13 mouse cellular contexts compared by ENCODE assay signal in genomic region chr7:70129963-70130362, GRCm38 (mm10).
DNase-seq lines count a peak whose midpoint lies in the region; ATAC-seq and TF ChIP-seq lines count a peak whose summit lies in the region.
"Had no signal": no experiment of that assay in that cellular context is flagged by ENCODE, and none has a peak within 500 bp of the region (broad histone marks: within the 10 kb centered on the region; RNA-seq: fewer than 3 reads in every experiment).

No protein-coding gene starts in this region.

- H3K27me3 ChIP-seq in neural tube, embryonic 13.5 days: 0 out of 2 replicates have a peak, but pooled peaks cover 4% of the 10 kb centered on the region
- peaks cover 3% of the 10 kb centered on the region; the same call in 1 of the 2 replicates for H3K27me3 ChIP-seq in neural tube, embryonic 15.5 days (replicated peaks)
- H3K27me3 ChIP-seq in forebrain, embryonic 10.5 days (ENCODE audit: poor library complexity, severe bottlenecking): peaks cover 32% of the 10 kb centered on the region
- 0 out of 2 replicates have a peak, but pooled peaks cover 2% of the 10 kb centered on the region for H3K27me3 ChIP-seq in hindbrain, embryonic 11.5 days (ENCODE audit: control insufficient read depth, insufficient read depth, low read length)
- H3K27me3 ChIP-seq in midbrain, embryonic 14.5 days (ENCODE audit: control insufficient read depth, insufficient read depth, low read length): peaks cover 36% of the 10 kb centered on the region; the same call in 1 of the 2 replicates
- no peaks in the 10 kb centered on the region for H3K27me3 ChIP-seq in liver, embryonic 11.5 days (replicated peaks; ENCODE audit: control insufficient read depth, insufficient read depth, low read length)
- no peaks in the 10 kb centered on the region for H3K27me3 ChIP-seq in intestine, embryonic 16.5 days (replicated peaks; ENCODE audit: control insufficient read depth, insufficient read depth, low read length)
- H3K27me3 ChIP-seq in lung, postnatal 0 days (replicated peaks; ENCODE audit: insufficient read depth, low read length): no peaks in the 10 kb centered on the region
- H3K27me3 ChIP-seq: lung, embryonic 15.5 days had no signal

- H3K9me3 ChIP-seq in neural tube, embryonic 13.5 days: no peaks in the 10 kb centered on the region
- H3K9me3 ChIP-seq in neural tube, embryonic 15.5 days (replicated peaks): no peaks in the 10 kb centered on the region
- H3K9me3 ChIP-seq in forebrain, embryonic 10.5 days: no peaks in the 10 kb centered on the region
- H3K9me3 ChIP-seq in hindbrain, embryonic 11.5 days (ENCODE audit: control insufficient read depth, low read length): no peaks in the 10 kb centered on the region
- no peaks in the 10 kb centered on the region for H3K9me3 ChIP-seq in midbrain, embryonic 14.5 days (ENCODE audit: control insufficient read depth, low read length)
- no peaks in the 10 kb centered on the region for H3K9me3 ChIP-seq in liver, embryonic 11.5 days (ENCODE audit: control insufficient read depth, low read length)
- H3K9me3 ChIP-seq in intestine, embryonic 16.5 days (ENCODE audit: control insufficient read depth, low read length): no peaks in the 10 kb centered on the region
- no peaks in the 10 kb centered on the region for H3K9me3 ChIP-seq in lung, postnatal 0 days (ENCODE audit: low read length)
- H3K9me3 ChIP-seq: lung, embryonic 15.5 days had no signal

- WGBS in neural tube, embryonic 13.5 days: 45% methylated on average over 15 of the region's 15 CpGs
- WGBS in neural tube, embryonic 15.5 days: 42% methylated on average over 15 of the region's 15 CpGs
- WGBS in forebrain, embryonic 10.5 days: 51% methylated on average over 15 of the region's 15 CpGs
- WGBS in hindbrain, embryonic 11.5 days: 33% methylated on average over 15 of the region's 15 CpGs
- WGBS in midbrain, embryonic 14.5 days: 4% methylated on average over 15 of the region's 15 CpGs
- 79% methylated on average over 15 of the region's 15 CpGs for WGBS in liver, embryonic 11.5 days
- WGBS in intestine, embryonic 16.5 days: 81% methylated on average over 15 of the region's 15 CpGs
- 78% methylated on average over 15 of the region's 15 CpGs for whole genome bisulfite sequencing in lung, postnatal 0 days

- H3K36me3 ChIP-seq in neural tube, embryonic 13.5 days: no peaks in the 10 kb centered on the region
- H3K36me3 ChIP-seq in neural tube, embryonic 15.5 days: no peaks in the 10 kb centered on the region
- H3K36me3 ChIP-seq in forebrain, embryonic 10.5 days (replicated peaks): no peaks in the 10 kb centered on the region
- no peaks in the 10 kb centered on the region for H3K36me3 ChIP-seq in hindbrain, embryonic 11.5 days (ENCODE audit: control insufficient read depth, insufficient read depth, low read length)
- no peaks in the 10 kb centered on the region for H3K36me3 ChIP-seq in midbrain, embryonic 14.5 days (ENCODE audit: control insufficient read depth, insufficient read depth, low read length)
- H3K36me3 ChIP-seq in liver, embryonic 11.5 days (ENCODE audit: control insufficient read depth, insufficient read depth, low read length): no peaks in the 10 kb centered on the region
- no peaks in the 10 kb centered on the region for H3K36me3 ChIP-seq in intestine, embryonic 16.5 days (ENCODE audit: control insufficient read depth, insufficient read depth, low read length)
- no peaks in the 10 kb centered on the region for H3K36me3 ChIP-seq in lung, postnatal 0 days (ENCODE audit: insufficient read depth, low read length)
- H3K36me3 ChIP-seq: lung, embryonic 15.5 days had no signal

- no peak for ATAC-seq in neural tube, embryonic 13.5 days (ENCODE audit: low read depth)
- no peak for ATAC-seq in neural tube, embryonic 15.5 days (ENCODE audit: low FRiP score)
- peak; percentile 93 for ATAC-seq in hindbrain, embryonic 11.5 days (ENCODE audit: low FRiP score)
- ATAC-seq in midbrain, embryonic 14.5 days (ENCODE audit: low FRiP score, low TSS enrichment): peak; percentile 73; the same call in 1 of the 2 replicates
- ATAC-seq in liver, embryonic 11.5 days (replicated peaks; ENCODE audit: low FRiP score): no peak
- ATAC-seq in intestine, embryonic 16.5 days: no peak
- ATAC-seq in lung, postnatal 0 days: no peak
- ATAC-seq: inflammation-experienced regulatory T-cells, adult 6 months had no signal

- H3K9ac ChIP-seq in neural tube, embryonic 13.5 days: no peak overlapping the region
- no peak overlapping the region for H3K9ac ChIP-seq in neural tube, embryonic 15.5 days (replicated peaks)
- no peak overlapping the region for H3K9ac ChIP-seq in hindbrain, embryonic 11.5 days (ENCODE audit: low read depth, low read length)
- H3K9ac ChIP-seq in midbrain, embryonic 14.5 days (replicated peaks; ENCODE audit: low read length): 0 out of 2 replicates have a peak overlapping the region, but pooled peaks have one; percentile 6
- no peak overlapping the region for H3K9ac ChIP-seq in liver, embryonic 11.5 days (ENCODE audit: low read depth, low read length)
- H3K9ac ChIP-seq in intestine, embryonic 16.5 days (ENCODE audit: low read depth, low read length): no peak overlapping the region
- H3K9ac ChIP-seq in lung, postnatal 0 days (replicated peaks; ENCODE audit: low read depth): no peak overlapping the region
- H3K9ac ChIP-seq: lung, embryonic 15.5 days had no signal

- H3K4me1 ChIP-seq in neural tube, embryonic 13.5 days (replicated peaks): 0 out of 2 replicates have a peak, but pooled peaks cover 4% of the 10 kb centered on the region
- H3K4me1 ChIP-seq in neural tube, embryonic 15.5 days: 0 out of 2 replicates have a peak, but pooled peaks cover 2% of the 10 kb centered on the region
- H3K4me1 ChIP-seq in forebrain, embryonic 10.5 days: peaks cover 11% of the 10 kb centered on the region
- H3K4me1 ChIP-seq in hindbrain, embryonic 11.5 days (replicated peaks; ENCODE audit: control insufficient read depth, insufficient read depth, low read length): no peaks in the 10 kb centered on the region
- peaks cover 11% of the 10 kb centered on the region; the same call in 1 of the 2 replicates for H3K4me1 ChIP-seq in midbrain, embryonic 14.5 days (ENCODE audit: control insufficient read depth, insufficient read depth, low read length)
- H3K4me1 ChIP-seq in liver, embryonic 11.5 days (replicated peaks; ENCODE audit: control insufficient read depth, insufficient read depth, low read length): no peaks in the 10 kb centered on the region
- H3K4me1 ChIP-seq in intestine, embryonic 16.5 days (ENCODE audit: control insufficient read depth, insufficient read depth, low read length): no peaks in the 10 kb centered on the region
- no peaks in the 10 kb centered on the region for H3K4me1 ChIP-seq in lung, postnatal 0 days (ENCODE audit: insufficient read depth, low read depth, low read length)
- H3K4me1 ChIP-seq: lung, embryonic 15.5 days had no signal

- 0 out of 2 replicates have a peak overlapping the region, but pooled peaks have one; percentile 9 for H3K4me2 ChIP-seq in neural tube, embryonic 13.5 days
- no peak overlapping the region for H3K4me2 ChIP-seq in neural tube, embryonic 15.5 days
- H3K4me2 ChIP-seq in hindbrain, embryonic 11.5 days (replicated peaks; ENCODE audit: low read depth, low read length): no peak overlapping the region
- peak overlapping the region; percentile 41 for H3K4me2 ChIP-seq in midbrain, embryonic 14.5 days (ENCODE audit: low read length)
- H3K4me2 ChIP-seq in liver, embryonic 11.5 days: no peak overlapping the region
- H3K4me2 ChIP-seq in intestine, embryonic 16.5 days (ENCODE audit: low read depth, low read length): no peak overlapping the region
- no peak overlapping the region for H3K4me2 ChIP-seq in lung, postnatal 0 days (replicated peaks; ENCODE audit: low read depth, low read length)
- H3K4me2 ChIP-seq: lung, embryonic 15.5 days had no signal

- no peak overlapping the region for H3K4me3 ChIP-seq in neural tube, embryonic 13.5 days
- H3K4me3 ChIP-seq in neural tube, embryonic 15.5 days (replicated peaks): no peak overlapping the region
- H3K4me3 ChIP-seq in forebrain, embryonic 10.5 days: no peak overlapping the region
- H3K4me3 ChIP-seq in hindbrain, embryonic 11.5 days (ENCODE audit: low read depth, low read length): no peak overlapping the region
- no peak overlapping the region for H3K4me3 ChIP-seq in midbrain, embryonic 14.5 days (replicated peaks; ENCODE audit: low read depth, low read length)
- H3K4me3 ChIP-seq in liver, embryonic 11.5 days (ENCODE audit: low read depth, low read length): no peak overlapping the region
- H3K4me3 ChIP-seq in intestine, embryonic 16.5 days (ENCODE audit: low read length): no peak overlapping the region
- no peak overlapping the region for H3K4me3 ChIP-seq in lung, postnatal 0 days (ENCODE audit: low read depth, low read length)
- H3K4me3 ChIP-seq: lung, embryonic 15.5 days had no signal

- peak; percentile 24 for DNase-seq in forebrain, embryonic 10.5 days (ENCODE audit: extremely low spot score, low spot score)
- DNase-seq in hindbrain, embryonic 11.5 days (ENCODE audit: low spot score): peak; percentile 65
- peak; percentile 75 for DNase-seq in midbrain, embryonic 14.5 days
- DNase-seq in liver, embryonic 11.5 days (ENCODE audit: low spot score): no peak
- DNase-seq in lung, postnatal 0 days (ENCODE audit: low spot score): no peak
- DNase-seq: cerebellum, adult 9-11 months; liver; spleen, adult 18-20 months had no signal

- no peak for TF ChIP-seq EP300 in lung, postnatal 0 days (IDR thresholded peaks at IDR 0.05)

- no peak overlapping the region for H3K27ac ChIP-seq in neural tube, embryonic 13.5 days (replicated peaks)
- H3K27ac ChIP-seq in neural tube, embryonic 15.5 days (replicated peaks): no peak overlapping the region
- peak overlapping the region; percentile 63; the same call in 1 of the 2 replicates for H3K27ac ChIP-seq in forebrain, embryonic 10.5 days
- peak overlapping the region; percentile 4; the same call in 1 of the 2 replicates for H3K27ac ChIP-seq in hindbrain, embryonic 11.5 days (ENCODE audit: low read depth, low read length)
- H3K27ac ChIP-seq in midbrain, embryonic 14.5 days (replicated peaks; ENCODE audit: low read depth, low read length): 0 out of 2 replicates have a peak overlapping the region, but pooled peaks have one; percentile 13
- no peak overlapping the region for H3K27ac ChIP-seq in liver, embryonic 11.5 days (ENCODE audit: low read depth, low read length)
- H3K27ac ChIP-seq in intestine, embryonic 16.5 days (ENCODE audit: low read length): no peak overlapping the region
- no peak overlapping the region for H3K27ac ChIP-seq in lung, postnatal 0 days (ENCODE audit: low read length)
- H3K27ac ChIP-seq: lung, embryonic 15.5 days had no signal

- no peak for TF ChIP-seq CTCF in lung, postnatal 0 days (IDR thresholded peaks at IDR 0.05)

Comparison
In these comparisons a context has a peak if more than half of its experiments do, and no peak if none do; other contexts are left out.
1. H3K4me2 ChIP-seq: peak in neural tube, embryonic 13.5 days (single experiment) and midbrain, embryonic 14.5 days (single experiment); none in neural tube, embryonic 15.5 days (single experiment), hindbrain, embryonic 11.5 days (single experiment), liver, embryonic 11.5 days (single experiment), intestine, embryonic 16.5 days (single experiment) and lung, postnatal 0 days (single experiment).
2. ATAC-seq: peak in hindbrain, embryonic 11.5 days (single experiment) and midbrain, embryonic 14.5 days (single experiment); none in neural tube, embryonic 13.5 days (single experiment), neural tube, embryonic 15.5 days (single experiment), liver, embryonic 11.5 days (single experiment), intestine, embryonic 16.5 days (single experiment) and lung, postnatal 0 days (single experiment).
3. H3K27ac ChIP-seq: peak in forebrain, embryonic 10.5 days (single experiment), hindbrain, embryonic 11.5 days (single experiment) and midbrain, embryonic 14.5 days (single experiment); none in neural tube, embryonic 13.5 days (single experiment), neural tube, embryonic 15.5 days (single experiment), liver, embryonic 11.5 days (single experiment), intestine, embryonic 16.5 days (single experiment) and lung, postnatal 0 days (single experiment).
4. DNase-seq: peak in forebrain, embryonic 10.5 days (single experiment), hindbrain, embryonic 11.5 days (single experiment) and midbrain, embryonic 14.5 days (single experiment); none in liver, embryonic 11.5 days (single experiment) and lung, postnatal 0 days (single experiment).